ENCODE assay signal across 9 mouse cellular contexts in genomic region chr10:67320207-67320859, GRCm38 (mm10). TPM values are rescaled to one million over a fixed set of nuclear protein-coding genes. Genes with fewer than 3 reads are reported as not detected.
DNase-seq lines count a peak whose midpoint lies in the region; ATAC-seq and TF ChIP-seq lines count a peak whose summit lies in the region.
"Had no signal": no experiment of that assay in that cellular context is flagged by ENCODE, and none has a peak within 500 bp of the region (broad histone marks: within the 10 kb centered on the region; RNA-seq: fewer than 3 reads in every experiment).

No protein-coding gene starts in this region.

- H3K9me3 ChIP-seq in kidney, embryonic 16.5 days (ENCODE audit: low read length): no peaks in the 10 kb centered on the region
- H3K9me3 ChIP-seq in CH12.LX (replicated peaks; ENCODE audit: low read length): no peaks in the 10 kb centered on the region
- H3K9me3 ChIP-seq in hindbrain, embryonic 14.5 days (ENCODE audit: control insufficient read depth, low read length): no peaks in the 10 kb centered on the region

- peak overlapping the region; percentile 22; the same call in 1 of the 2 replicates for H3K4me2 ChIP-seq in kidney, embryonic 16.5 days (replicated peaks; ENCODE audit: low read depth, low read length)
- H3K4me2 ChIP-seq in CH12.LX (ENCODE audit: insufficient read depth, low read depth, poor library complexity, severe bottlenecking): no peak overlapping the region
- peak overlapping the region; percentile 45 for H3K4me2 ChIP-seq in hindbrain, embryonic 14.5 days (replicated peaks)

- H3K9ac ChIP-seq in kidney, embryonic 16.5 days (replicated peaks; ENCODE audit: low read length): no peak overlapping the region
- no peak overlapping the region for H3K9ac ChIP-seq in CH12.LX (ENCODE audit: insufficient read depth, low read depth)
- H3K9ac ChIP-seq in hindbrain, embryonic 14.5 days: peak overlapping the region; percentile 49
- H3K9ac ChIP-seq: liver, postnatal 0 days had no signal

- dilution Hi-C loops in CH12.LX (cut with MboI; ENCODE audit: extremely low pct_ligation_motif_present, extremely low pct_unique_long_range_greater_than_20kb, low sequenced_read_pairs): no loop called here

- H3K4me1 ChIP-seq in kidney, embryonic 16.5 days (ENCODE audit: insufficient read depth, low read length): 0 out of 2 replicates have a peak, but pooled peaks cover 4% of the 10 kb centered on the region
- H3K4me1 ChIP-seq in CH12.LX (ENCODE audit: control insufficient read depth in 1 of 2, insufficient read depth in 2 of 2): peaks cover 20 to 27% of the 10 kb centered on the region in 2 experiments
- peaks cover 4% of the 10 kb centered on the region for H3K4me1 ChIP-seq in hindbrain, embryonic 14.5 days (replicated peaks; ENCODE audit: control insufficient read depth, insufficient read depth, low read length)

- TF ChIP-seq CTCF in CH12.LX (conservative IDR thresholded peaks at IDR 0.05 in 1 of 2, IDR thresholded peaks at IDR 0.05 in 1 of 2; ENCODE audit: low read depth in 2 of 2, low read length in 2 of 2): no peak

- no peaks in the 10 kb centered on the region for H3K36me3 ChIP-seq in kidney, embryonic 16.5 days (ENCODE audit: insufficient read depth, low read length)
- peaks cover 4 to 51% of the 10 kb centered on the region in 2 experiments for H3K36me3 ChIP-seq in CH12.LX (replicated peaks in 1 of 2; ENCODE audit: control insufficient read depth in 1 of 2, insufficient read depth in 1 of 2, low read length in 1 of 2)
- H3K36me3 ChIP-seq in hindbrain, embryonic 14.5 days (replicated peaks; ENCODE audit: control insufficient read depth, insufficient read depth): no peaks in the 10 kb centered on the region

- TF ChIP-seq EP300 in CH12.LX (IDR thresholded peaks at IDR 0.05; ENCODE audit: low read length): no peak

- no peak overlapping the region for H3K4me3 ChIP-seq in kidney, embryonic 16.5 days (ENCODE audit: low read length)
- no peak overlapping the region for H3K4me3 ChIP-seq in CH12.LX (replicated peaks in 1 of 3; ENCODE audit: low read depth in 2 of 3, low read length in 2 of 3, poor library complexity in 1 of 3)
- H3K4me3 ChIP-seq in hindbrain, embryonic 14.5 days (replicated peaks; ENCODE audit: low read length): 0 out of 2 replicates have a peak overlapping the region, but pooled peaks have one; percentile 7

- H3K27ac ChIP-seq in kidney, embryonic 16.5 days (ENCODE audit: low read length): no peak overlapping the region
- H3K27ac ChIP-seq in CH12.LX (ENCODE audit: insufficient read depth, low read depth): no peak overlapping the region
- H3K27ac ChIP-seq in hindbrain, embryonic 14.5 days: no peak overlapping the region

- ATAC-seq in kidney, embryonic 16.5 days (ENCODE audit: low FRiP score, low TSS enrichment): no peak
- no peak for ATAC-seq in hindbrain, embryonic 14.5 days (ENCODE audit: low FRiP score)
- ATAC-seq: liver, postnatal 0 days had no signal

- no peak for DNase-seq in kidney, adult 18-20 months
- no peak for DNase-seq in CH12.LX (ENCODE audit: extremely low read depth)
- peak; percentile 17 for DNase-seq in Muller cell, postnatal 12 days (ENCODE audit: inconsistent ontology term)
- no peak for DNase-seq in hindbrain, embryonic 14.5 days (ENCODE audit: low spot score)
- no peak for DNase-seq in gastrocnemius, adult 18-20 months (ENCODE audit: low spot score)
- no peak for DNase-seq in layer of hippocampus, adult 9-11 months
- no peak for DNase-seq in spleen, postnatal 10 days (ENCODE audit: low spot score in 2 of 2)
- DNase-seq: liver, postnatal 0 days had no signal

- no peak for TF ChIP-seq POLR2A in CH12.LX (IDR thresholded peaks at IDR 0.05; ENCODE audit: low read depth, low read length)

- in situ Hi-C loops in CH12.LX (cut with MboI; ENCODE audit: low pct_ligation_motif_present, low pct_unique_long_range_greater_than_20kb, low sequenced_read_pairs): loop anchor here (25.0 kb wide), 1 partner anchor 217 kb away; the partner anchor contains the start of genes Ado and Egr2

- H3K27me3 ChIP-seq in kidney, embryonic 16.5 days (ENCODE audit: insufficient read depth, low read length): 0 out of 2 replicates have a peak, but pooled peaks cover 3% of the 10 kb centered on the region
- no peaks in the 10 kb centered on the region for H3K27me3 ChIP-seq in CH12.LX (replicated peaks)
- peaks cover 14% of the 10 kb centered on the region for H3K27me3 ChIP-seq in hindbrain, embryonic 14.5 days (ENCODE audit: control insufficient read depth, insufficient read depth, low read length)

- H3K79me2 ChIP-seq in CH12.LX (replicated peaks; ENCODE audit: control insufficient read depth, extremely low read depth, insufficient read depth, poor library complexity, severe bottlenecking): no peaks in the 10 kb centered on the region

- WGBS in kidney, embryonic 16.5 days: 20% methylated on average over 17 of the region's 17 CpGs
- WGBS in hindbrain, embryonic 14.5 days: 7% methylated on average over 17 of the region's 17 CpGs

- no peak for TF ChIP-seq RAD21 in CH12.LX (IDR thresholded peaks at IDR 0.05; ENCODE audit: low read depth, low read length)

TF ChIP-seq in CH12.LX, 34 proteins besides CTCF, POLR2A, EP300 and RAD21:
- TF ChIP-seq ZNF384 (IDR thresholded peaks at IDR 0.05; ENCODE audit: low read depth, low read length) (peak; percentile 70), MEF2A (IDR thresholded peaks at IDR 0.05; ENCODE audit: borderline replicate concordance, low read depth, low read length) (no peak)

RNA-seq across cellular contexts. Expression of gene Nrbf2, which starts 35.2 kb away (rescaled TPM):
- 36.4 and 39.0 TPM in 2 replicates for polyA plus RNA-seq in kidney, embryonic 16.5 days (2015; fragmentation: Nextera tagmentation; extraction: Ambion mirVana)
- total RNA-seq in CH12.LX (2012; rRNA removed) (17.8 and 18.8 TPM in 2 replicates), CH12.LX (2014; rRNA removed) (16.6 and 16.9 TPM in 2 replicates)
- 28.9 and 33.0 TPM in 2 replicates for polyA plus RNA-seq in CH12.LX (2012; ENCODE audit: insufficient read length, low read depth)
- polyA plus RNA-seq in hindbrain, embryonic 14.5 days (2014; fragmentation: Nextera tagmentation; extraction: Ambion mirVana): 40.2 and 44.4 TPM in 2 replicates
- total RNA-seq in gastrocnemius, adult 18-20 months (2021): 10 to 100 TPM; 13.7 to 14.6 TPM
